Mouse (Mus musculus) heart, adult 8-10 months (tissue): ENCODE data around the gene Thy1. TPM values are rescaled to one million over a fixed set of nuclear protein-coding genes. Genes with fewer than 3 reads are reported as not detected.
A peak's percentile ranks its signal among the peaks of the same experiment; 100 is the strongest.

Experiments
- DNase-seq: peaks from one replicate; pipeline ENCODE4 v3.0.0; 2022; ENCODE audit warnings: low spot score
- total RNA-seq, 4 experiments: library from RNA; stranded (reverse); gene quantifications; 2 replicates each; pipeline ENCODE4 v1.2.4; 2022

Thy1 gene
- total RNA-seq, 4 experiments from 2014 or later, result 8.9 to 12.4 (median 11.0) TPM

DNA sequence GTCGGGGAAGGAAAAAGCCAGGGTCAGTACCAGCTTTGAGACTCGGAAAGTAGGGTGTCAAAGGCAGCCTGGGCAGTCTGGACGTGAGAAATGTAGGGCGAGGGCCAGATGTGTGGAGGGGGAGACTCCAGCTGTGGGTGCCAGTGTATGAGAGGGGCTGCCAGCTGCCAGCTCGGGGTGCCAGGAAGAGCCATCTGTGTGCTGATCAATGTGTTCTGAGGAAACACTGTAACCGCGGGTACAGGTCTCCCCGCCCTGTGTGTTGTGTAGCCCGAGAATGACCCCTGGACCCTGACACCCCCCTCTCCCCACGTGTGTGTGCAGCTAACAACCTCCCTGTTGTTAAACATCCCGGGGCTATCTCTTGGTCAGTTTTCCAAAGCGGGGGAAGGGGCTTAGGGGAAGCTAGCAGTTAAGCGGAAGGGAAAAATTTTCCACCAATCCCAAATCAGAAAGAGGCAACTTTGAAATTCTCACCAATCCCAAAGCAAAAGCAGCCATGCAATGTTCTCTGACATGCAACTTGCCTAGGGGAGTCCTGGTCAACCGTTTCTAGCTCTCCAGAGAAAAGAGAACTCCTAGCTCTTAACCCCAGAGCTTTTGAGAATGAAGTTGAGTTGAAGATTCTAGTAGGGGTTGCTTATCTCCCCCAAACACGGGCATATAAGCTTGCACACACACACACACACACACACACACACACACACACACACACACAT, 24.2 kb downstream of the Thy1 start:
- no peak for DNase-seq

DNA sequence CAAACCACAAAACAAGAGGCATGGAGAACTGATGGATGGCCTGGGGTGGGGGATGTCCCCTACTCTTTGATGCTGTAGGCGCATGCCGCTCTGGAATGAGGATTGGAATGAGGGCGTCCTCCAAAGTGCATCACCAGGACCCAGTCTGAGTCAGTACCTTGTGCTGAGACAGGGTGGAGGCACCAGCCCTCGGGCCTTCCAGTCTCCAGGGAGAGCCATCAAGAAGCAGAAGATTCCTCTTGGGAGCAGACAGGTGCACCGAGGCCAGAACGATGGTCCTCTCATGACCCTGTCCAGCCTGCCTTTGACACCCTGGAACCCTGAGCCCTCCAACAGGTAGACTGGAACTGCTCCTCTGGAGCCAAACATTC, 24.8 kb downstream of the Thy1 start:
- DNase-seq, result no peak

DNA sequence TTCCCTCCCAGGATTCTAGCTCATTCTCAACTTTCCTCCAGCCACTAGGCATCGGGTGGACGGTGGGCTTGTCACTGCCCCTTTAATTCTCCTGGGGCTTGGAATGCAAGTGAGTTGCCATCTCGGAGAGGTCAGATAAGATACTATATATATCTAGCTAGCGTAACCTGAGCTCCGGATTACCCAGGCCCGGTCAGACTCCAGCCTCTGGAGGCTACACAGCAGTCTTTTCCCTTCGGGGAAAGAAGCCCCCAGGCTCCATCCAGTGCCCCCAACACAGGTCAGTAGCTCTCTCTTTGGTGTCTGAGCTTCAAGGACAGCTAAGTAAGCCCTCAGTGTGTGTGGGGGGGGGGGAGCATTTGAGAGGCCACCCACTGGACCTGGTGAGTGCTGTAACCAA, 26.1 kb downstream of the Thy1 start:
- DNase-seq, result no peak

DNA sequence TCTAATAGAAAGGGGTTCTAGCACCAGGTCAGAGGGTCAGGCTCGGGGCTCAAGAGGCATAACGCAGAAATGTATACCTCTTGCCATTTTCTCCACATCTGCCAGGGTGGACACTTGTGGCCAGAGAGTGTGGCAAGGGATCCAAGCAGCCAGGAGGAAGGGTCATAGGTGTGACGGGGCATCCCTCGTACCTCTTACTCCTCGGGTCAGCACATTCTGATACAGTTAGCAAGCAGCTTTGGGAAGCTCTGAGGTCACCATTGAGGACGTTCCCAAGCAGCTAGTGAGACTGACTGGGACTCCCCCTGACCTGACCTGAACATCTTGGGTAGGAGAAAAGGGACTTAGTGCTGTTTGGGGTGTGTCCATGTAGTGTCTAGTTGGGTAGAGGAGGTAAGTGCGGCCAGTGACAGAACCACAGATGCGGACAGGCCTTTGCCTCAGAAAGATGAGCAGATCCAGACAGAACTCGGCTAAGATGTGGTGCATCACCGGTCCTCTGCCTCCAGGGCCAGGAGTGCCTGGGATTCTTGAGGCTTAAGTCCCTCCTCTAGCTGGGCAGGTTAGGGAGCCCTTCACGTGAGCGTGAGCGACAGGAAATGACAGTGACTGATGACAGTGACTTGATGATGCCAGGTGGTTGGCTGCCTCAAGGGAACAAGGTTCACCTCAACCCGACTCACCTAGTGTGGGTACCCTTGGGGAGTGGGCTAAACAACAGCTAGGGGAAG, 27.1 kb downstream of the Thy1 start:
- DNase-seq, result no peak

DNA sequence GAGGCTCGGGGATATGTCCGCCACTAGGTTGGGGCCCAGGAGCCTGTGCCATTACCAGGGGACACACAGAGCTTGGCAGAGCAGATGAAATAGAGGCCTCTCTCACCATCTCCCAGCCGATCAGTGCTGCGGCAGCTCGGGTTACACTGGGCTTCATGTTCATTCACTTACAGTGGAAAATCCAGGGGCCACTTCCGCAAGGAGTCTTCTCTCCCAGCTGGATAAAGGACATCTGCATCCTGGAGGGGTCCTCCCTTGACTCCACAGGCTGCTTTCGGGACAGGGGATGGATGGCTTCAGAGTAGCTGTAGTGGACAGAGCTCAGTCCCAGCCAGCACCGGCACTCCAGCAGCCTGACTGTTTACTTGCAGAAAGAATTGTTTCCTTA, 27.7 kb downstream of the Thy1 start:
- DNase-seq, result no peak

DNA sequence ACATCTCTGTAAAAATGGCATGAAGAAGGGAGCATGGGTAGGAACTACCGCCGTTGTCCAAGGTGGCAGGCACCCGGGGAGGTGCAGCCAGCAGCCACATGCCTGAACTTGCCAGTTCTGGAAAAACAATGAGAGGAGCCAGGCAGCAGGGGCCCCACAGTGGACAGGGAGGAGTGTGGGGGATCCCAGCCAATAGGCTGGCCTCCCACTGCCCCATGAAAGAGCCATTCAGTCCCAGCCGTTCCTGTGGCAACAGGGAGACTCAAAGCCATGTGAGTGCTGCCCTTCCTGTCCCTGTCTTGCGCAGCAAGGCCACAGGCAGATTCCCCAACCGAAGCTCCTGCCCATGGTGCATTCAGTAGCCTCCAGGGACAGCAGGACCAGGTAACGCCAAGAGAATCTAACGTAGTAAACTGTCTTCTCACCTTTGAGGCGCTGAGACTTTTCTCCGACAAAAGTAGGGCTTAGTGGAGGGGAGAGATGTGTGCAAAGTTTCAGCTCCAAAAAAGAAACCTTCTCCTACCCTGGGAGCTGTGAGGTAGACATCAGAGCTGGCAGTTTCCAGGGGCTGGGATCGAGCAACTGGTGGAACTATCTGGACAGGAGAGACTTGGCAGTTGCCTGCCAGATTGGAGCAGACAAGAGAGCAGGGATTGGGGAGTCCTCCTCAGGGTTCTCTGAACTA, 28.9 kb downstream of the Thy1 start:
- no peak for DNase-seq

DNA sequence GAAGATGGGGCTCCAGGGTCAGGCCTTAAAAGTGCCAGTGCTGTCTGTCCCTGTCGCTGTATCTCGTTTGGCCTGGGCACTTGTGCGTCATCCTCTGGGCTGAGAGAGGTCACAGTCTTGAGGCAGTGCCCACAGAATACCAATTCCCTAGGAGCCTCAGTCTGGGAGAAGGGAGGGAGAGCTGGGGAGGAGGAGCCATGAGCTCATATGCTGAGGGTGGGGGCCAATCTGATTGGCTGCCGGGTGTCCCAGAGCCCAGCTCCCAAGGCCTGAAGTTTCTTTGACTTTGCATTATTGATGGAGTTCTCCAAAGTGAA, 29.4 kb downstream of the Thy1 start:
- peak; percentile 66 for DNase-seq

DNA sequence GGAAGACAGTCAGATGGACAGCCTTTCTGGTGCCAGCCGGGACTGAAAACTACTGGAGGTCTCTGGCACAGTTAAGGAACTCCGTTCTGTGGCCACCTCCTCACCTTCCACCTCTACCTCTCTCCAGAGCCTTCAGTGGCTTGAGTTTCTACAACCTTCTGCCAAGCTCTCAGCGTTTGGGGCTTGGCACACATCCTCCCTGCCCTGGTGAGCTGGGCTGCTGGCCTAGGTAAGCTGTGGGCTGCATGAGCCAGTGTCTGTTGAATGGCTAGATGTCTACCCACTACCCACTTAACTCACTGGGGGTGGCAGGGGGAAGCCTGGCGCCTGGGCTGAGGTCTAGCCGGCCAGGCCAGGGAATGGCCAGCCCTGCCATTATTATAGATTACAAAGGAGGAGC, 29.9 kb downstream of the Thy1 start:
- no peak for DNase-seq

DNA sequence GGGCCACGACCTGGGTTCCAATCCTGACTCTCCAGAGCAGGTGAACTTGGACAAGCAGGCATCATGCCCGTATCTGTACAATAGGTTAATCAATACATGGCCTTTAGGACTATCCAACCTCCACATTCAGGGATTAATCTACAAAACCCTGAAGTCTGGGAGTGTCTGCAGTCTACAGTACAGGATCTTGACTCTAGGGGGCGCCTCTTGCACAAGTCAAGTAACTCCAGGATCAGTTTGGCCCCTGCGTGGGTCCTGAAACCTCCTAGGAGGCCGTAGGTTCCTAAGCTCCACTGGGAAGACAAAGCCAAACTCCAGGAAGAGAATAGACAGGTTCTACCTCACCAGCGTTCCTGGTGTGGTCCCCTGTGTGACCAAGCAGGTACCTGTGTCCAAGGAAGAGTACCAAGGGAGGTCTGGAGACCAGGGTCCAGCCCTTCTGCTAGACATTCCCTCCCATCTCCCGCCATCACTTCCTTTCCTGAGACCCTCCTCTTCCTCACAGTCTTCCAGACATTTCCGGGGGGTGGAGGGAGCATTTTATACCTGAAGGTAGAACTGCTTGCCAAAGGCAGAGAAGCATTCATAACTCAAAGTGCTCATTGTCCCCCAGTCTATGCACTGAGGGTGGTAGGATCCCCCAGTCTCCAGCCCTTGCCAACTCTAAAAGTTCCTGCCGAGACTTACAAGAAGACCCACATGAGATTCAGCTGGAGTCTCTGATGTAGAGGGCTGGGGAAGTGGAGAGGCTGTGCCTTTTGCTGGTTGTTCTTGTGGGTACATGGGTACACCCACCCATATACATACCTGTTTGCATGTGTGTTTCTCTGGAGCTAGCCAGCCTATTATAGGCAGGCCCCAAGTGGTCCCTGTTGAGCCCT, 31.5 kb downstream of the Thy1 start:
- no peak for DNase-seq

DNA sequence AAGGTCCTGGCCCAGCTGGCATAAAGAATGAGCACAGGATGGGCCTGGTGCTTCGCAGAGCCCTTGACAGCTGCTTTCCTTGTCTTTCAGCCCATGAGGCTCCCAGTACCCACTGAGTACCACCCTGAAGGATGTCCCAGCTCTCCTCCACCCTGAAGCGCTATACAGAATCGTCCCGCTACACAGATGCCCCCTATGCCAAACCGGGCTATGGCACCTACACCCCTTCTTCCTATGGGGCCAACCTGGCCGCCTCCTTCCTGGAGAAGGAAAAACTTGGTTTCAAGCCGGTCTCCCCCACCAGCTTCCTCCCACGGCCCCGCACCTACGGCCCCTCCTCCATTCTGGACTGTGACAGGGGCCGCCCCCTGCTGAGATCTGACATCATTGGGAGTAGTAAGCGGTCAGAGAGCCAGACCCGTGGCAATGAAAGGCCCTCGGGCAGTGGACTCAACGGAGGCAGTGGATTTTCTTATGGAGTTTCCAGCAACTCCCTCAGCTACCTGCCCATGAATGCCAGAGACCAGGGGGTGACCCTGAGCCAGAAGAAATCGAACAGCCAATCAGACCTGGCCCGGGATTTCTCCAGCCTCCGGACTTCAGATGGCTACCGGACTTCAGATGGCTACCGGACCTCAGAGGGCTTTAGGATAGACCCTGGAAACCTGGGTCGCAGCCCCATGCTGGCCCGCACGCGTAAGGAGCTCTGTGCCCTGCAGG, 32.3 kb downstream of the Thy1 start:
- no peak for DNase-seq

DNA sequence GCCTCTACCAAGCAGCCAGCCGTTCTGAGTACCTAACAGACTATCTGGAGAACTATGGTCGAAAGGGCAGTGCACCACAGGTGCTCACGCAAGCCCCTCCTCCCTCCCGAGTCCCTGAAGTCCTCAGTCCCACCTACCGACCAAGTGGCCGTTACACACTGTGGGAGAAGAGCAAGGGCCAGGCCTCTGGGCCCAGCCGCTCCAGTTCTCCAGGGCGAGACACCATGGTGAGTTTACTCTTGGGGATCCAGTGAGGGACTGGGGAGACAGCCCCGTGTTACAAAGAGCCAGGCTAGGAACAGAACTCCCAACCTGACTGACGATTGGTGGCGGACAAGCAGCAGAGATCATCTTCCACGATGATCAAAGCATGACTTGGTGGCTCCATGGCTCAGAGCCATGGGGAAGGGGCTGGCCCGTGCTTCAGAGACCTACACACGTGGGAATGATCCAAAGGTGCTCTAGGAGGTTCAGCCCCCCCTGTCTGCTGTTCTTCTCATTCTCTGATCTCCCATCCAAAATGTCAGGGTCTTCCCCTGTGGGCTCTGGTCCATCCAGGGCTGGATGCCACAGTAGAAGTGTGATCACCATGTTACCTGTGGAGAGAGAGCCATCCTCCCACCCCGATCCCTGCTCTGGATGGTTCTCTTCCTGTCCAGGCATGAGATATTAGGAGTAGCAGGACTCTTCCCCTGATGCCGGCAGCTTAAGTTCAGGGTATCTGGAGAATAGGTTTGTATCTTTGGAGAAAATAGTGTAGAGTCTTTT, 33.0 kb downstream of the Thy1 start:
- no peak for DNase-seq

DNA sequence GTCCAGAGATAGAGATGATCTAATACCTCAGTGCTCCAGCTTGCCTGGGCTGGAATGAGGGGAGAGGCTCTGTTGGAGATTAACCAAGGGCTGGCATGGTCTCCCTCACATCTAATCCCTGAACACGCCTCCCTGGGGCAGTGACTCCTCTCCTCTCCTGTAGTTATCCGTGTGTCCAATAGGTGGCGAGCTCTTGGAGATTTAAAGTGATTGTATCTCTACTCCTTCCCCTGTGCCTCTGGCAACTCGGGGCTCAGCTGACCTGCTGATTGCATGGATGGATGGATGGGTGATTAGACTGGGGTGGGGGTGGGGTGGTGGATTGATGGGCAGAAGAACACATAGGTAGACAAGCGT, 33.6 kb downstream of the Thy1 start:
- DNase-seq, result peak; percentile 63

DNA sequence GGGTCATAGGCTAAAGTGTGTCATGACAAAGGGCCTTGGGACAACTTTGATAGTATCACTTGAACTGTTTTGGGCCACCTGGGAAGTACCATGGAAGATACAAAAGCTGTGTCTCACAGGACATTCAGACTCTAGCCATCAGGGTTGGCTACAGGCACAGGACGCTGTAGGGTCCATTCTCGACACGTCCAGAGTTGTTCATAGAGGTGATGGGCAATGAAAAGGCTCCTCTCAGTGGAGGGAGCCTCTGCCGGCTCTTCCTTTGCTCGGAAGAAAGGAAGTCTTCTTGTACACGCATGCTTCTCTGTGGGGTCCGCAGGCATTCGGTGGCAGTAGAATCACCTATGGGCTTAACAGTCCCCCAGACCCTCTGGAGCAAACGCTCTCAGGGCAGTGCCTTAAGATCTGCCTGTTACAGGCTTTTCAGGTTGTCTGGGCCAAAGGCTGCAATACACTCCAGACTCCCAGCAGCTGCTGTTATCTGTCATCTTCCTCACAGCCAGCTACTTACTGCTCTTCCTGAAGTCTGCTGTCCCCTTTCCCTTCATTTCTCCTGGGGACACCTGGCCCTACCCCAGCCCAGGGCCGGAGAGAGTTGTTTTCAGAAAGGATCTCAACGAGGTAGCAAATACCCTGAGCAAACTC, 34.2 kb downstream of the Thy1 start:
- DNase-seq, result no peak

DNA sequence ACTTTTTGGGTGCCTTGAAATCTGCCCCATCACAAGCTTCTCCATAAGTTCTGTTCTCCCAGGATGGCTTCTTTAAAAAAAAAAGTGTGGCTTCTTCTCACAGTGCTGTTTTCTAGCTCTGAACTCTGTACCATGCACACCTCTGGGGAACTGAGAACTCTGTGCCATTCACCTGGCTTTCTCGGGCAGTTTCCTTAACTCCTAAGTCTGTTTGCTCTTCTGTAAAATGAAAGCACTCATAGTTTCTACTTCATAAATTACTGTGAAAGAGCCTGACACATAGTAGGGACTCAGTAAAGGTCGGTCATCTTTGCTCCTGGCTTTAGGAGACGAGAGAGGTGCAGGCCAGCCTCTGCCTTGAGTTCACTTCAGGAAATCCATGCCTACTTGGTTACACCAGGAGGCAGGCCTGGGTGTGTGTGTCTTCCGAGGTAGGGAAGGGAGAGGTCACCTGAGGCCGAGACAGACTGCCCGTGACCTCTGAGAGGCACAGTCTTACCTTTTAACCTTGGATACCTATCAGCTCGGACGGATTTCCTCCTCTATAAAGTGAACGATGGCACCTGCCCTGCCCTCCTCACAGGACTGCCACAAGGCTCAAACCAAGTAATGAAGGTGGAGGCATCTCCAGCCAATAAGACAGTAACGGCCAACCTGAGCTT, 35.1 kb downstream of the Thy1 start:
- DNase-seq, result no peak

DNA sequence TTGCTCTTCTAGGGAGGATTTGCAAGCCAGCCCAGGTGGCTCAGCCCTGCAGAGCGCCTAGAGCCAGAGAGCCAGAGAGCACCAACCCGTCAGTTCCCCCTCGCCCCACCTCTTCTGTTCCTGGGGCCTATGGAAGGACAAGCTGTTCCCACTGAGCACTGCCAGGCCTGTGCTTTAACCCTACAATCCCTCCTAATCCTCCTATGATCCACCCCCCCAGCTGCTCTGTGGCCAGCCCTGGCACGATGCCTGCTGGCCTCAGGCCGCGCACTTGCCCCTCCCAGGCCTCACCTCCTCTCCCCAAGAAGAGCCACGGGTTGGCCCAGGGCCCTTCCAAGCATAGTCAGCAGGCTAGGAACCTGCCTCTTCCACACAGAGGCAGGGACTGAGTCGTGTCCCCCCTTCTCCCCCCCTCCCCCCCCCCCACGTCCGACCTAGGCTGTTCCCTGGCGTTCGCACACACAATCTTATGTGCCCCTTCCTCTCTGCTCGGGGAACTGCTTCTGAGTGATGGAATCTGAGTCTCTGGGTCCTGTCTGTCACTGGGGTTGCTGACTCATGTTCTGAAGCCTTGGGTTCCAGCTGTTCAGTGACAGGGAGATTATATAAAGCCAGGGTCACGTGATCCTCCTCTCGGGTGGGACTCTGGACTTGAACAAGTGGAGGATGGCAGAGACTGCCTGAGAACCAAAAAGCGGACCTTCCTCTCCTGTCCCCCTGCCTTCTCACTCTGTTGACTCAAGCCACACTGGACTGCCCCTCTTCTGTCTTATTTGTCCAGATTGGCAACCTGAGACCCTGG, 36.0 kb downstream of the Thy1 start:
- peak; percentile 86 for DNase-seq

DNA sequence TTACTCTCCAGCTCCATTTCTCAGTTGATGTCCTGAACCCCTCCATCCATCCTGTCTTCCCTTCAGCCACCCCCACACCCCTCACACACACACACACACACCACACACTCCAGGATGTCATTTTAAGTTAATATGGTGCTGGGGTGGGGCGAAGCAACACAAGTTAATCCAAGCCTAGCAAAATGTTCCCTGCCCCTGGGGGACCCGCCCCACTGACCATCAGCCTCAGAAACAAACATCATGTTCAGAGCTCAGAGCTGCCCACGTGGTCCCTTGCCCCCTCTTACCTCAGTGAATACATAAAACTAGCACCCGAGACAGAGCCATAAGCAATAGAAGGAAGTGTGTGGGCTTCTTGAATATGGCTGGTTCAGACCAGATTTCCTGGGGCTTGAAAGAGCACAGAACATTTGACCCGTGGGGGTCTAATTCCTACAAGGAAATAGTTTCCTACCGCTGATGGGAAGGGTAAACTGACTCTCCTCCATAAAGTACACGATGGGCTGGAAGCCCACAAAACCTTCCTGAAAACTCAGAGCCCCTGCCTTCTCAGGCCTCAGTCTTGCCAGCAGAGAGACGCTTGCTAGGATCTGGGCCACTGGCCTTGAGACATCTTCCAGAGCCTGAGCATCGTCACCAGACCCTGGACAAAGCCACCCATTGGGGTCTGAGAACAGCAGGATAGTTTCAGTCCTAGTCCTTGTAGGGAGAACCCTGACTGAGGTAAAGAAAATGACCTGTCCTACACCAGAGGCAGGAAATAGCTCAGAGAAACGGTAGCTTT, 37.0 kb downstream of the Thy1 start:
- no peak for DNase-seq

DNA sequence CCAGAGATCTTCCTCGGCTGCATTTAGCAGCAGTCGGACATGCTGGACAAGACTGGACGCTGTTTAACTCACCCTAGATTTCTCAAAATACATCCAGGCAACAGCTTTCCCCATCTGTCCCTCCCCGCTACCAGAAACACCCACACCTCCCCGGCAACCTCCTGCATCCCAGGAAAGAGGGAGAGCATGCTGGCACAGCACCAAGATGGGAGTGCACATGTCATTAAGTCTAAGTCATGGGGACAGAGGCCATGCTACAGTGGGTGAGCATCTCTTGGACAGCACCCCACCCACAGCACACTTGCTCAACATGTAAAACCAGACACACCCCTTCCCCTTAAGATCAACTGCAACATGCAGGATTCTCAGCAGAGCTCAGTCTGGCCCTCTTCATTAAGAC, 37.8 kb downstream of the Thy1 start:
- DNase-seq, result no peak

DNA sequence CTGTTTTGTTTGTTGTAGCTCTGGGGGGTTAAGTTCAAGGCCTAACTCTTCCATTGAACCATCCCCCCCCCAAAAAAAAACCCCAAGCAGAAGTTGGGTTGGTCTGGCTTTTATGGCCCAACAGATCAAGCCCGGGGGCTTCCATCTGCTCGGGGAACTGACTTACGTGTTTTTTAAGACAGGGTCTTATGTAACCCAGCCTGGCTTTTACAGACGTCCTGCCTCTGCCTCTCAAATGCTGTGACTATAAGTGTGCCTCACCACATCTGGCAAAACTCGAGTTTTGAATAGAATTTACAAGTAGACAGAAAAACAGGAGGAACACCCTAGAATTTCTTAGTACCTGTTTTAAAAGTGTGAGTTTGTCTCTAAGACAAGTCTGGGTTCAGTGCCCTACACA, 38.4 kb downstream of the Thy1 start:
- no peak for DNase-seq
